Comparison of ENCODE assay signal across 8 mouse cellular contexts in genomic region chr12:118846649-118847321, GRCm38 (mm10). TPM values are rescaled to one million over a fixed set of nuclear protein-coding genes. Genes with fewer than 3 reads are reported as not detected.
DNase-seq lines count a peak whose midpoint lies in the region; ATAC-seq and TF ChIP-seq lines count a peak whose summit lies in the region.

No protein-coding gene starts in this region.

- H3K36me3 ChIP-seq in kidney, postnatal 0 days (ENCODE audit: insufficient read depth, low read length) = no peaks in the 10 kb centered on the region
- H3K36me3 ChIP-seq in forebrain, embryonic 11.5 days (ENCODE audit: control insufficient read depth, insufficient read depth, low read length) = no peaks in the 10 kb centered on the region
- H3K36me3 ChIP-seq in midbrain, embryonic 12.5 days = no peaks in the 10 kb centered on the region

- DNase-seq in kidney, postnatal 0 days (ENCODE audit: low spot score) = no peak
- no peak for DNase-seq in kidney, adult 8-10 months
- DNase-seq in forebrain, embryonic 11.5 days (ENCODE audit: low spot score) = peak; percentile 87
- peak; percentile 37 for DNase-seq in kidney, postnatal 14 days
- DNase-seq in spleen, postnatal 4 days (ENCODE audit: low spot score in 2 of 2) = no peak
- no peak for DNase-seq in left cerebral cortex, adult 18-20 months (ENCODE audit: low spot score in 2 of 2)

- no peaks in the 10 kb centered on the region for H3K9me3 ChIP-seq in kidney, postnatal 0 days (replicated peaks; ENCODE audit: low read length)
- H3K9me3 ChIP-seq in forebrain, embryonic 11.5 days (ENCODE audit: control insufficient read depth, low read length) = no peaks in the 10 kb centered on the region
- H3K9me3 ChIP-seq in midbrain, embryonic 12.5 days = no peaks in the 10 kb centered on the region

- no peak for TF ChIP-seq CTCF in kidney, postnatal 0 days (IDR thresholded peaks at IDR 0.05; ENCODE audit: low read depth)

- under 1% methylated on average over 59 of the region's 59 CpGs for WGBS in kidney, postnatal 0 days
- under 1% methylated on average over 59 of the region's 59 CpGs for WGBS in forebrain, embryonic 11.5 days
- WGBS in midbrain, embryonic 12.5 days = under 1% methylated on average over 59 of the region's 59 CpGs

- no peak overlapping the region for H3K9ac ChIP-seq in kidney, postnatal 0 days (ENCODE audit: low read depth, low read length)
- H3K9ac ChIP-seq in forebrain, embryonic 11.5 days (ENCODE audit: low read length) = peak overlapping the region; percentile 80
- H3K9ac ChIP-seq in midbrain, embryonic 12.5 days (replicated peaks) = peak overlapping the region; percentile 39

- H3K4me2 ChIP-seq in kidney, postnatal 0 days (ENCODE audit: low read length) = peak overlapping the region; percentile 76
- peak overlapping the region; percentile 80 for H3K4me2 ChIP-seq in forebrain, embryonic 11.5 days (ENCODE audit: low read depth, low read length, severe bottlenecking)
- H3K4me2 ChIP-seq in midbrain, embryonic 12.5 days (replicated peaks) = peak overlapping the region; percentile 68

- H3K4me1 ChIP-seq in kidney, postnatal 0 days (replicated peaks; ENCODE audit: insufficient read depth, low read length) = 0 out of 2 replicates have a peak, but pooled peaks cover 2% of the 10 kb centered on the region
- H3K4me1 ChIP-seq in forebrain, embryonic 11.5 days (replicated peaks; ENCODE audit: control insufficient read depth, insufficient read depth, low read length) = peaks cover 8% of the 10 kb centered on the region; the same call in 1 of the 2 replicates
- H3K4me1 ChIP-seq in midbrain, embryonic 12.5 days = peaks cover 33% of the 10 kb centered on the region

- H3K4me3 ChIP-seq in kidney, postnatal 0 days (replicated peaks; ENCODE audit: low read depth, low read length) = peak overlapping the region; percentile 36
- peak overlapping the region; percentile 57 for H3K4me3 ChIP-seq in forebrain, embryonic 11.5 days (ENCODE audit: low read depth, low read length)
- peak overlapping the region; percentile 51 for H3K4me3 ChIP-seq in midbrain, embryonic 12.5 days

- H3K27me3 ChIP-seq in kidney, postnatal 0 days (ENCODE audit: insufficient read depth, low read length) = peaks cover 75% of the 10 kb centered on the region
- H3K27me3 ChIP-seq in forebrain, embryonic 11.5 days (ENCODE audit: control insufficient read depth, insufficient read depth, low read length) = peaks cover 45% of the 10 kb centered on the region
- H3K27me3 ChIP-seq in midbrain, embryonic 12.5 days = peaks cover 73% of the 10 kb centered on the region

- peak; percentile 26; the same call in 1 of the 2 replicates for ATAC-seq in kidney, postnatal 0 days (replicated peaks; ENCODE audit: low FRiP score, low read depth)
- peak; percentile 55 for ATAC-seq in activated CD4-positive, CD25-positive, alpha-beta regulatory T cell, adult 4 months
- ATAC-seq in forebrain, embryonic 11.5 days (replicated peaks; ENCODE audit: low FRiP score) = peak; percentile 57
- peak; percentile 64 for ATAC-seq in midbrain, embryonic 12.5 days (ENCODE audit: low FRiP score, low read depth)

- H3K27ac ChIP-seq in kidney, postnatal 0 days = no peak overlapping the region
- H3K27ac ChIP-seq in forebrain, embryonic 11.5 days (ENCODE audit: low read depth, low read length) = peak overlapping the region; percentile 86
- 0 out of 2 replicates have a peak overlapping the region, but pooled peaks have one; percentile 30 for H3K27ac ChIP-seq in midbrain, embryonic 12.5 days (replicated peaks)

RNA-seq across cellular contexts. Expression of gene Sp8, which starts 0.7 kb away (rescaled TPM):
- not detected in 2 replicates for polyA plus RNA-seq in kidney, postnatal 0 days (2015; fragmentation: Nextera tagmentation; extraction: Ambion mirVana)
- polyA plus RNA-seq in activated CD4-positive, CD25-positive, alpha-beta regulatory T cell, adult 4 months (2017; shearing (Covaris generic)) = not detected
- 21.5 and 24.0 TPM in 2 replicates for polyA plus RNA-seq in forebrain, embryonic 11.5 days (2014; fragmentation: Nextera tagmentation; extraction: Ambion mirVana)
- polyA plus RNA-seq in midbrain, embryonic 12.5 days (2016; fragmentation: Nextera tagmentation; extraction: Ambion mirVana) = 6.2 and 8.3 TPM in 2 replicates
- 1 to 10 TPM; 1.7 to 1.9 TPM for total RNA-seq in left cerebral cortex, adult 18-20 months (2021)

Comparison
In these comparisons a context has a peak if more than half of its experiments do, and no peak if none do; other contexts are left out.
1. DNase-seq: peak in forebrain, embryonic 11.5 days (single experiment) and kidney, postnatal 14 days (single experiment); none in kidney, postnatal 0 days (single experiment), kidney, adult 8-10 months (0 of 2), spleen, postnatal 4 days (0 of 2) and left cerebral cortex, adult 18-20 months (0 of 2).
2. Peak in every context shown above with its lines, with median percentiles within 50 percentile points of each other: ATAC-seq, H3K4me2 ChIP-seq and H3K4me3 ChIP-seq.